ENCODE assay signal across 24 mouse cellular contexts in the genomic region with DNA sequence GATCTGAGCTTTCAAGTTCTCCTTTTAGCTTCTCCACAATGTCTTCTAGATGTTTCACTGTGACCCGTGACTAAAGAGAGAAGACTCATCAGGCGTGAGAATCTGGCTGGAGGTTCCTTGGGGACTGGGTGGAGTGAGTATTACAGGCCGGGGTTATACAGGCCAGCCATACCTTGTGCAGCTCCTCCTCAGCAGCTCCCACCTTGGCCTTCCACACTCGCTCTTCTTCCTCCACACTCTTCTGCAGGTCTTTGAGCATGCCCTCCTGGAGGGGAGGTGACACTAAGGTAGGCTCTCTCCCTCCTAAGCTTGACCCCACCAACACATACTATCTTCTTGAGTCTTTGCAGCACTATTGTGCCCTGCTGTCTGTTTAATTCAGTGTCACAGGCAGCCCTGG.
"Had no signal": no experiment of that assay in that cellular context is flagged by ENCODE, and none has a peak within 500 bp of the region (broad histone marks: within the 10 kb centered on the region; RNA-seq: fewer than 3 reads in every experiment).

No protein-coding gene starts in this region.

- H3K4me3 ChIP-seq: heart, embryonic 10.5 days; heart, embryonic 12.5 days; intestine, embryonic 15.5 days; kidney, embryonic 15.5 days; limb, embryonic 13.5 days; limb, embryonic 15.5 days; liver, embryonic 12.5 days had no signal

- H3K4me1 ChIP-seq: intestine, embryonic 15.5 days; kidney, embryonic 15.5 days; limb, embryonic 13.5 days had no signal

- H3K9ac ChIP-seq: heart, embryonic 12.5 days; hindbrain, embryonic 14.5 days; intestine, embryonic 15.5 days; kidney, embryonic 15.5 days; limb, embryonic 13.5 days; limb, embryonic 15.5 days; liver, embryonic 12.5 days; liver, embryonic 14.5 days had no signal

- ATAC-seq: hindbrain, embryonic 16.5 days; inflammation-experienced regulatory T-cells, adult 6 months; intestine, embryonic 15.5 days; liver, embryonic 12.5 days had no signal

- H3K9me3 ChIP-seq: heart, embryonic 10.5 days; heart, embryonic 12.5 days; intestine, embryonic 15.5 days; kidney, embryonic 15.5 days; limb, embryonic 13.5 days; limb, embryonic 15.5 days; liver, embryonic 12.5 days had no signal

- H3K27ac ChIP-seq: heart, embryonic 10.5 days; hindbrain, embryonic 14.5 days; intestine, embryonic 15.5 days; kidney, embryonic 15.5 days; kidney, postnatal 0 days; limb, embryonic 13.5 days; limb, embryonic 15.5 days; liver, embryonic 12.5 days; liver, embryonic 14.5 days had no signal

- DNase-seq: gastrocnemius, postnatal 25 days; heart, adult 18-20 months; heart, postnatal 14 days; heart, postnatal 36 days; kidney, adult 11 months; kidney, adult 2 months; kidney, adult 9 months; kidney, postnatal 14 days; kidney, postnatal 36 days; layer of hippocampus, adult 9-11 months; layer of hippocampus, postnatal 36 days; left cerebral cortex, postnatal 4 days had no signal

- H3K4me2 ChIP-seq: heart, embryonic 12.5 days; hindbrain, embryonic 14.5 days; intestine, embryonic 15.5 days; kidney, embryonic 15.5 days; limb, embryonic 13.5 days; limb, embryonic 15.5 days; liver, embryonic 12.5 days had no signal

- H3K27me3 ChIP-seq: heart, embryonic 12.5 days; intestine, embryonic 15.5 days; kidney, embryonic 15.5 days; limb, embryonic 13.5 days; limb, embryonic 15.5 days; liver, embryonic 12.5 days had no signal
